Mouse (Mus musculus) embryo, embryonic 11 days (tissue): Measurements from ENCODE around the gene Best3.
"Not testable (repeated sequence)": the region's sequence is repeated elsewhere in the genome, so short reads cannot be mapped to it uniquely, and the experiment has no call there.

Source experiments
- DNase-seq: peaks from one replicate; pipeline ENCODE4 v3.0.0-alpha.2; 2015

Gene Best3

GRCm38 (mm10) chr10:117033785-117034184 is 47.7 kb downstream of the Best3 start:
- peak; percentile 89 for DNase-seq

GRCm38 (mm10) chr10:117040355-117040754 is 54.2 kb downstream of the Best3 start:
- peak; percentile 61 for DNase-seq

GRCm38 (mm10) chr10:117042295-117042694 is 56.2 kb downstream of the Best3 start:
- DNase-seq: no peak

- not testable (repeated sequence) for DNase-seq
These were observed 57.5 kb downstream of the Best3 start for GRCm38 (mm10) chr10:117043497-117044166.

- DNase-seq: peak; percentile 54
These were observed 59.3 kb downstream of the Best3 start, which contains the start of gene Lrrc10 for GRCm38 (mm10) chr10:117045175-117046056. TSS of gene Lrrc10 (plus strand) at chr10:117045341.

GRCm38 (mm10) chr10:117049253-117049652 is 63.1 kb downstream of the Best3 start:
- DNase-seq: no peak

GRCm38 (mm10) chr10:117049961-117050597 is 64.0 kb downstream of the Best3 start:
- DNase-seq: no peak

GRCm38 (mm10) chr10:117055668-117056067 is 69.6 kb downstream of the Best3 start:
- DNase-seq: no peak

GRCm38 (mm10) chr10:117062894-117063253 is 76.8 kb downstream of the Best3 start:
- DNase-seq: no peak

- peak; percentile 98 for DNase-seq
These were observed 77.3 kb downstream of the Best3 start, which contains the start of gene Cct2 for GRCm38 (mm10) chr10:117063254-117064021. TSS of gene Cct2 (minus strand) at chr10:117063814.

- DNase-seq: no peak
These were observed 78.0 kb downstream of the Best3 start for GRCm38 (mm10) chr10:117064076-117064475.

- no peak for DNase-seq
These were observed 83.0 kb downstream of the Best3 start for GRCm38 (mm10) chr10:117069109-117069508.

GRCm38 (mm10) chr10:117072191-117072888 is 86.2 kb downstream of the Best3 start:
- DNase-seq: no peak

- DNase-seq: no peak
These were observed 87.1 kb downstream of the Best3 start for GRCm38 (mm10) chr10:117073176-117073575.
